Mouse (Mus musculus): ENCODE measurements at regions not wholly inside any gene's neighbourhood (a gene's known extent, or its start where the extent isn't known, plus 50 kb on each side); places are given as distances from the start of the nearest gene placed in this dataset.
A peak's percentile ranks its signal among the peaks of the same experiment; 100 is the strongest.

- no peak for TF ChIP-seq CTCF (conservative IDR thresholded peaks at IDR 0.05)
- DNase-seq (ENCODE audit: low spot score in 2 of 2): no peak
- H3K27ac ChIP-seq: no peak overlapping the region
- H3K4me3 ChIP-seq: no peak overlapping the region
These were observed 319.2 kb upstream of the 4930452B06Rik start for GRCm38 (mm10) chr14:8985086-8985793.

DNA sequence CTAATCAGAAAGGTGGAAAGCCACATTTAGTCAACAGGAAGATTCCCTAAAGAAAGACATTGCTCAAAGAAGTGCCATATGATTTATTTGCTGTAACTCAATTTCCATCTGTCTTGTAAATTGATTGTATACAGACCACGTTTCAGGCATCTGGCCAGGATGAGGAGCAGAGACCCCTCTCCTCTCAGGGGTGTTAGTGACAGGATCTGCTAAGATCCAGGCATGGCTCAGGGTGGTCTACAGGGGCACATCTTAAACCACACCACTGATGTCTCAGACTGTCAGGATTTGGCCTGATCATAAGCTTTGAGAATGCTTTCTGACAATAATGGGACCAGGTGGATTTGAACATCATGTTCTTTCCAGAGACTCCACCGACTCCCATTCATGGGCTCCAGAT lies 295.5 kb upstream of the 4930452B06Rik start:
- H3K27ac ChIP-seq: peak overlapping the region; percentile 67
- no peak overlapping the region for H3K4me3 ChIP-seq
- TF ChIP-seq CTCF (conservative IDR thresholded peaks at IDR 0.05): no peak
- no peak for DNase-seq (ENCODE audit: low spot score in 2 of 2)

DNA sequence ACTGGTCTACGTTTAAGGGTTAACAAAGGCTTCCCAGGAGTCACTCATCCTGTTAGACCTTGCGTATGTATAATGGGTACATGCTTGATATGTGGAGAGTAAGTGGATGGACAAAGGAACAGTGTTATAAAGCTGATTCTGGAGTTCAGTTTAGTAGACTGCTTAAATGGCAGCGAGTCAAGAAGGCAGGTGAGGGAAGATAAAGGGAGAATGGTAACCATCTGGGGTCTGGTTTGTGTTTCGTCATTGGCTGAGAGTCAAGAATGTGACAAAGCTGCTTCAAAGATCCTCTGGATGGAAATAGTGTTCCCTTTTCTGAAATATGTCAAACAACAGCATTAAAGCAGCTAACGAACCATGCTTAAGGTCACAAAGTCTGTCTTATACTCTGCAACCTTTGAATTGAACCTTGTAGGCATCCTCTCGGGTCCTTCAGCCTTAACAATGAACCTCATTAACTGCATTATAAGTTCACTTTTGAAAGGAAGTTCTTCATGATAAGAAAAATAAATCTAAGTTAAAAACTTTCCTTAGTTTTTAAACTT lies 286.9 kb upstream of the 4930452B06Rik start:
- no peak for DNase-seq (ENCODE audit: low spot score in 2 of 2)
- H3K4me3 ChIP-seq: no peak overlapping the region
- no peak for TF ChIP-seq CTCF (conservative IDR thresholded peaks at IDR 0.05)
- H3K27ac ChIP-seq: no peak overlapping the region

- DNase-seq (ENCODE audit: low spot score in 2 of 2): no peak
- no peak for TF ChIP-seq CTCF (conservative IDR thresholded peaks at IDR 0.05)
- Histone ChIP-seq H3K27ac (no peak overlapping the region), H3K4me3 (no peak overlapping the region)
These were observed 282.7 kb upstream of the 4930452B06Rik start for GRCm38 (mm10) chr14:8948751-8949150.

DNA sequence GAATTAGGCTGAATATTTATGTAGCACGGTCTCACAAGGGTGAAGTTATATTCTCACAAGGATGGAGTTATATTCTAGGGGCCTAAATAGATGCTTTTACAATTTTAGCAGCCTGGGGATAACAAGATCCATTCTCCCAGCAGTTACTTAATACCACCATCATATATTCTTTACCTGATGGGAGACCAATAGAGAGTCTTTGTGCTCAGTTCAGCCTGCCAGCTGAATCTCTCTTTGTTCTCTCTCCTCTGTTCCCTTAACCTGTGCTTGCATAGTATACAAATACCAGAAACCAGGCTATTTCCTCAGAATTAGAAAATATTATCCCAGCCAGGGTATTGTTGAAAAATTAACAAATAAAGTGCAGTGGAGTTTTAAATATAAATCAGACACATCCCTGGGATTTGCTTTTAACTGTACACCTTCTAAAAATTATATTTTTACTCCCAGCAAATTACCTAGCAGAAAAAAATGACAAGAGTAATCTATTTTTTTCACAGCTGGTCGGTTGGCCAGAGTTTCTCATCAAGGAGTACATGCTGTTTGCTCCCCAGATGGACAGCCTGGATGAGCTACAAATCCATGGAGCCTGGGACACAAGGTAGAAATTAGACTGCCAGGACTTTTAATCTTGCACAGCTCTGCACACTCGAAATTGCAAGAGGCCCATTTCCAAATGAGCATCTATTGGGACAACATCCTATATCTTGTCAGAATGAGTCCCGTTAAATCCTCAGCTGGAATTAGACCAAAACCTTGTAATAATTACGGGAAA lies 281.0 kb upstream of the 4930452B06Rik start:
- no peak overlapping the region for H3K4me3 ChIP-seq
- H3K27ac ChIP-seq: no peak overlapping the region
- DNase-seq (ENCODE audit: low spot score in 2 of 2): no peak
- TF ChIP-seq CTCF (conservative IDR thresholded peaks at IDR 0.05): no peak

GRCm38 (mm10) chr14:8935121-8935520 lies 269.1 kb upstream of the 4930452B06Rik start:
- peak; percentile 63 to 65 for DNase-seq (ENCODE audit: low spot score in 2 of 2)
- peak; percentile 74 for TF ChIP-seq CTCF (conservative IDR thresholded peaks at IDR 0.05)
- no peak overlapping the region for H3K27ac ChIP-seq

More at GRCm38 (mm10) chr14:8935121-8935520, 269.1 kb upstream of the 4930452B06Rik start:
- H3K4me3 ChIP-seq: no peak overlapping the region

Measured in layer of hippocampus, adult 2 months (tissue).